Mouse (Mus musculus) NIH3T3 (cell line): ENCODE results near the gene H2-Ab1.
"Not testable (repeated sequence)": the region's sequence is repeated elsewhere in the genome, so short reads cannot be mapped to it uniquely, and the experiment has no call there.

Experiments
- DNase-seq: peaks from one replicate; pipeline ENCODE4 v3.0.0-alpha.2; 2012; ENCODE audit warnings: low read depth

The H2-Ab1 gene

GRCm38 (mm10) chr17:34257594-34258375 lies at the start of gene H2-Ab1:
TSS of gene H2-Ab1 (plus strand) at chr17:34257689.
- DNase-seq: peak; percentile 83

GRCm38 (mm10) chr17:34207866-34208265 lies 49.6 kb upstream of the H2-Ab1 start:
- no peak for DNase-seq

GRCm38 (mm10) chr17:34208421-34208820 lies 49.1 kb upstream of the H2-Ab1 start:
- no peak for DNase-seq

DNA sequence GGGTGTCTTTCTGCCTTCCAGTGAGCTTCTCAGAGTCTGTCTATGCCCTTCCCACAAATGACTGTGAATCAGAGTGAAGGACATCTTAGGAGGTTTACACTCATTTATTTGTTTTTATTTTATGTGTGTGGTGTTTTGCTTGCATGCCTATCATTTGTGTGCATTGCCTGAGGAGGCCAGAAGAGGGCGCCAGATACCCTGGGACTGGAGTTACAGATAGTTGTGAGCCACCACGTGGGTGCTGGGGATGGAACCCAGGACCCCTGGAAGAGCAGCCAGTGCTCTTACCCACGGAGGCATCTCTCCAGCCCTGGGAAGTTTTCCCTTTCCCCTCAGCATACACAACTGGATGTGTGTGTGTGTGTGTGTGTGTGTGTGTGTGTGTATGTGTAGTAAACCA lies 47.8 kb upstream of the H2-Ab1 start:
- DNase-seq: peak; percentile 31

DNA sequence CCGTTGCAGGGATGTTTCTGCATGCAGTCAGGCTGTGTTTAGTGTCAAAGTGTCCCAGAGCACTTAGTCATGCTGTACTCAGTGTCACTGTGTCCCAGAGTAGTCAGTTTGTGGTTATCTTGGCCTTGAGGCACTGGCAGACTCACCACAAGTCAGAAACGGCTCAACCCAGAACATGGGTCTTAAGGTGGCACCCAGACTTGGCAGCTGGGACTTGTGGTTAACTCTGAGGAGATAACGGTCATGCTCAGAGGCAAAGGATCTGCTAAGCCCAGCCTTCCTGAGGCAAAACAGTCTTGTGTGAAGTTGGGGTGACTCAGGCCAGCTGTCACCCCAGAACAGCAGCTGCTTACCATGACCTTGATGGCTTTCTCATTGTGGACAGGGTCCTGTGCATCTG lies 46.9 kb upstream of the H2-Ab1 start:
- peak; percentile 24 for DNase-seq

DNA sequence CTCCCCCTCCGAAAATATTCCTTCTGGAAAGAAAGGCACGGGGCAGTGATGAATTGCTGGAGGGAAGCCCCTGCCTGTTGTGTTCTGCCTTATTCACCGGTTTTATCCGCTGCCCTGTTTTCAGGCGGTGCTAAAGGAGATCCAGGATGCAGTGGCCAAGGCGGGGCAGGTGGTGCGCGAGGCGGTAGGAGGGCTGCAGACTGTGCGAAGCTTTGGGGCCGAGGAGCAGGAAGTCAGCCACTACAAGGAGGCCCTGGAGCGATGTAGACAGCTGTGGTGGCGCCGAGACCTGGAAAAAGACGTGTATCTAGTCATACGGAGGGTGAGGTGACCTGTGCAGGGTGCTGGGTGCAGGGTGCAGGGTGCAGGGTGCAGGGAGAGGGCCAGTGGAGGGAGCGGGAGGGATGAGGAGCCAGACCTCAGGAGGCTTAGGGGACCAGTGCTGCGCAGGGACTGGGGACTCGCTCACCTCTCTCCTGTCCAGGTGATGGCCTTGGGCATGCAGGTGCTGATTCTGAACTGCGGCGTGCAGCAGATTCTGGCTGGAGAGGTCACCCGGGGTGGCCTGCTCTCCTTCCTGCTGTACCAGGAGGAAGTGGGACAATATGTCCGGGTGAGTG lies 45.6 kb upstream of the H2-Ab1 start:
- DNase-seq: no peak

GRCm38 (mm10) chr17:34213936-34214335 lies 43.6 kb upstream of the H2-Ab1 start:
- DNase-seq: no peak

DNA sequence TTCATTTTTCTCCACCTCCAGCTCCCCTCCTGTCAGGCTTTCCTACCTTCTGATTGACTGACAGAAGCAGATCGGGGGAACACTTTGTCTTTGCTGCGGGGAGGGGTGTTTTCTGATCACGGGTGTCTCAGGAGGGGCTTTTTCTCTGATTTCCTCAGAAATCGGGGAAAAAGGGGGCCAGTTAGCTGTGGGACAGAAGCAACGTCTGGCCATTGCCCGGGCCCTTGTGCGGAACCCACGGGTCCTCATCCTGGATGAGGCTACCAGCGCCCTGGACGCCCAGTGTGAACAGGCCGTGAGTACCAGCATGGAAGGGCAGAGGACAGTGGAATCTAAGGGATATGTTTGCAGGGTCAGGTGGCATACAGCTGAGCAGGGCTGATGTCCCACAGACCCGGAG lies 42.3 kb upstream of the H2-Ab1 start:
- no peak for DNase-seq

- DNase-seq: no peak
These were observed 40.1 kb upstream of the H2-Ab1 start for GRCm38 (mm10) chr17:34217216-34217928.

DNA sequence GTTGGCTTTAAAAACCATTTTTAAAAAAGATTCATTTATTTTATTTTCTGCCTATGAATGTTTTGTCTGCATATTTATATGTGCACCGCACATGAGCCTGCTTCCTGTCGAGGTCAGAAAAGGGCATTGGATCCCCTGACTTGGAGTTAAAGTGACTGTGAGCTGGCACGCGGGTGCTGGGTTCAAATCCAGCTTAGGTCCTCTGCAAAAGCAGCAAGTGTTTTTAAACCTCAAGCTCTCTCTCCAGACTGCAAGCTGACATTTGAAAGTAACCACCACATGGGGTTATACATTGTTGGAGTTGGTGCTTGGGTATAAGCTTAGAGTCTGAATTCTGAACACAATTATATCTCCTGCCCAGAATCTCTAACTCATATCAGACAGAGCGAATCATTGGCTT lies 39.5 kb upstream of the H2-Ab1 start:
- no peak for DNase-seq

GRCm38 (mm10) chr17:34218675-34219074 lies 38.8 kb upstream of the H2-Ab1 start:
- peak; percentile 11 for DNase-seq

DNA sequence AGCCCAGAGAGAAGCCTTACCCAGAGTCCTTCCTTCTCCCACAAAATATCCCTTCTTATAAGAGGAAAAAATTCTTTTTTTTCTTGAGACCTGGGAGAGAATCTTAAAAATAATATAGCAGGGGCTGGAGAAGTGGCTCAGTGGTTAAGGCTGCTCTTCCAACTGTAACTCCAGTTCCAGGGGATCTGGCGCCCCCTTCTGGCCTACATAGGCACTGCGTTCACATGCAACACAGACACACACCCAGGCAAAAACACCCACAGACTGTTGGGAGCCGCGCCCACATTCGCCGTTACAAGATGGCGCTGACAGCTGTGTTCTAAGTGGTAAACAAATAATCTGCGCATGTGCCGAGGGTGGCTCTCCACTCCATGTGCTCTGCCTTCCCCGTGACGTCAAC lies 38.4 kb upstream of the H2-Ab1 start:
- peak; percentile 49 for DNase-seq

GRCm38 (mm10) chr17:34219801-34220200 lies 37.7 kb upstream of the H2-Ab1 start:
- not testable (repeated sequence) for DNase-seq

- DNase-seq: not testable (repeated sequence)
These were observed 37.1 kb upstream of the H2-Ab1 start for GRCm38 (mm10) chr17:34220401-34220800.

GRCm38 (mm10) chr17:34224816-34225215 lies 32.7 kb upstream of the H2-Ab1 start:
- no peak for DNase-seq

- no peak for DNase-seq
These were observed 32.1 kb upstream of the H2-Ab1 start for GRCm38 (mm10) chr17:34225426-34225825.

DNA sequence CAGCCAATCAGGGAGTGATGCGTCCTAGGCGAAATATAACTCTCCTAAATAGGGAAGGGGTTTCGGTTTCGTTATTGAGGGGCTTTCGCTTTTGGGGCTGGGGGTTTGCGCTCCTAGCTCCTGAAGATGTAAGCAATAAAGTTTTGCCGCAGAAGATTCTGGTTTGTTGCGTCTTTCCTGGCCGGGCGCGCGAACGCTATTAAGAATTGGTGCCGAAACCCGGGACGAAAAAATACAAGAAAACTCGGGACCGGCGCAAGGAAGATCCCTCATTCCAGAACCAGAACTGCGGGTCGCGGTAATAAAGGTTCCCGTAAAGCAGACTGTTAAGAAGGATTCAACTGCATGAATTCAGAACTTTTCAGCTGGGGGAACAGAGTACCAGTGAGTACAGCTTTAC lies 31.6 kb upstream of the H2-Ab1 start:
- not testable (repeated sequence) for DNase-seq

- not testable (repeated sequence) for DNase-seq
These were observed 26.5 kb upstream of the H2-Ab1 start for GRCm38 (mm10) chr17:34230971-34231370.

GRCm38 (mm10) chr17:34232021-34232420 lies 25.5 kb upstream of the H2-Ab1 start:
- not testable (repeated sequence) for DNase-seq

DNA sequence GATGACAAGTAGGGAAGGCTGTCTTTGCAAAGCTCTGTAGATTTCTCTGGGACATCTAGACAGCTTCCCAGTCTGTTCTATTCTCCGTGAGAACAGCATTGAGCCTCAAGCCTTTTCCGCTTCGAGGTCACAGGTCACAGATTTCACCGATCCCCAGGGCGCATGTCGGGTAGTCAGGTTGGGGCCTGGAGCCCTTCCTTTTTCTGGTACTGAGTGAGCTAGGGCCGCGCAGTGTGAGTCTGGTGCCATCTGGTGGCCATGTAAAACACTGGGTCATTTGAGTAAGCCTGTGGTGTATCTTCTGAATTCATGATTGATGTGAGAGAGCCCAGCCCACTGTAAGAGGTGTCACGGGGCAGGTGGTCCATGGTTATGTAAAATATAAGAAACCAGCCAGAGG lies 22.6 kb upstream of the H2-Ab1 start:
- DNase-seq: peak; percentile 87

DNA sequence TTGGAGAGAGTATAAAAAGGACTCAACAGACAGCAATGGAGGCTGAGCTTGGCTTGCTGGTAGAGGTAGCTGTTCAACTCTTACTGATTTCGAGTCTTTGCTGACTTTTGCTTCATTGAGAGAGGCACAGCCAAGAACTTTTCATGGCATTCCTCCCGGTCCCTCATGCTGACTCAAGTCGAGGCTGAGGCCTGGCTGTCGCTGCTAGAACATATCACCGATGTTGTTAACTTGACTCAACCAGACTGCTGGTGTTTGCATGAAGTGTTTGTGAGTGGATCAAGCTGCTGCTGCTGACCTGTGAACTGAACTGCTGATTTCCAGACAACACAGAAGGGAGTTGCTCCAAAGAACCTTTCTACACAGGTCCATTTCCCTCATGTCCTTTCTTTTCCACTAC lies 20.8 kb upstream of the H2-Ab1 start:
- peak; percentile 23 for DNase-seq

DNA sequence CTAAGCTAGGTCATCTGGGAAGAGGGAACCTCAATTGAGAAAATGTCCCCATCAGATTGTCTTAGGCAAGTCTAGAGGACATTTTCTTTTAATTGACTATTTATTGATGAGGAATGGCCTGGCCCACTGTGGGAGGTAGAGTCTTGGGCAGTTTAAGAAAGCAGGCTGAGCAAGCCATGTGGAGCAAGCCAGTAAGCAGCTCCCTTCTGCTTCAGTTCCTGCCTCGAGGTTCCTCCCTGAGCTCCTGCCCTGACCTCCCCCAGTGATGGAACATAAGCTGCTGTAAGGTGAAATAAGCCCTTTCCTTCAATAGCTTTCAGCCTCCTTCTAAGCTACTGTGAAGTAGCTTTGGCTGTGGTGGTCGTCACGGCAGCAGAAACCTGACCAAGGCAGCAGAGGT lies 19.7 kb upstream of the H2-Ab1 start:
- DNase-seq: no peak

GRCm38 (mm10) chr17:34238706-34239105 lies 18.8 kb upstream of the H2-Ab1 start, which contains the start of gene H2-Ob:
TSS of gene H2-Ob (plus strand) at chr17:34238903.
- DNase-seq: peak; percentile 53
